Comparison of ENCODE assay signal across 7 mouse cellular contexts in genomic region chr3:86142934-86143317, GRCm38 (mm10). TPM values are rescaled to one million over a fixed set of nuclear protein-coding genes. Genes with fewer than 3 reads are reported as not detected.
DNase-seq lines count a peak whose midpoint lies in the region; ATAC-seq and TF ChIP-seq lines count a peak whose summit lies in the region.

No protein-coding gene starts in this region.

- peak overlapping the region; percentile 80 for H3K27ac ChIP-seq in thymus, adult 2 months (ENCODE audit: control insufficient read depth, insufficient read depth, low read length)
- no peak overlapping the region for H3K27ac ChIP-seq in forebrain, embryonic 12.5 days
- H3K27ac ChIP-seq in liver, embryonic 15.5 days (replicated peaks) = no peak overlapping the region
- 0 out of 2 replicates have a peak overlapping the region, but pooled peaks have one; percentile 6 for H3K27ac ChIP-seq in stomach, embryonic 16.5 days (ENCODE audit: low read length)

- H3K36me3 ChIP-seq in thymus, adult 2 months (ENCODE audit: control insufficient read depth, insufficient read depth, low read length) = peaks cover 28% of the 10 kb centered on the region
- peaks cover 30% of the 10 kb centered on the region for H3K36me3 ChIP-seq in forebrain, embryonic 12.5 days (replicated peaks)
- H3K36me3 ChIP-seq in liver, embryonic 15.5 days (replicated peaks) = peaks cover 36% of the 10 kb centered on the region
- H3K36me3 ChIP-seq in stomach, embryonic 16.5 days (ENCODE audit: control insufficient read depth, insufficient read depth, low read length) = peaks cover 21% of the 10 kb centered on the region

- TF ChIP-seq POLR2A in thymus, adult 2 months (IDR thresholded peaks at IDR 0.05; ENCODE audit: control insufficient read depth, extremely low read depth, insufficient read depth, low read length, poor library complexity) = no peak

- H3K27me3 ChIP-seq in thymus, adult 2 months (ENCODE audit: control insufficient read depth, insufficient read depth, low read length) = no peaks in the 10 kb centered on the region
- H3K27me3 ChIP-seq in forebrain, embryonic 12.5 days = no peaks in the 10 kb centered on the region
- H3K27me3 ChIP-seq in liver, embryonic 15.5 days = no peaks in the 10 kb centered on the region
- H3K27me3 ChIP-seq in stomach, embryonic 16.5 days (ENCODE audit: control insufficient read depth, insufficient read depth, low read length) = no peaks in the 10 kb centered on the region

- DNase-seq in thymus, adult 2 months = no peak
- DNase-seq in thymus, postnatal 25 days = no peak
- no peak for DNase-seq in gastrocnemius, postnatal 36 days
- DNase-seq in right cerebral cortex, postnatal 14 days = no peak

- peak overlapping the region; percentile 49 for H3K9ac ChIP-seq in forebrain, embryonic 12.5 days
- H3K9ac ChIP-seq in liver, embryonic 15.5 days = 0 out of 2 replicates have a peak overlapping the region, but pooled peaks have one; percentile 7
- H3K9ac ChIP-seq in stomach, embryonic 16.5 days (ENCODE audit: low read length) = peak overlapping the region; percentile 53; the same call in 1 of the 2 replicates

- ATAC-seq in forebrain, embryonic 12.5 days (ENCODE audit: low FRiP score) = peak; percentile 10
- no peak for ATAC-seq in liver, embryonic 15.5 days (ENCODE audit: insufficient read depth)
- ATAC-seq in stomach, embryonic 16.5 days (ENCODE audit: insufficient read depth, low FRiP score) = peak; percentile 12; the same call in 1 of the 2 replicates

- 2% methylated on average over 6 of the region's 6 CpGs for WGBS in thymus, adult 2 months
- 41% methylated on average over 6 of the region's 6 CpGs for WGBS in forebrain, embryonic 12.5 days
- WGBS in liver, embryonic 15.5 days (ENCODE audit: insufficient replicate concordance) = 17% methylated on average over 6 of the region's 6 CpGs
- WGBS in stomach, embryonic 16.5 days = 25% methylated on average over 6 of the region's 6 CpGs

- no peaks in the 10 kb centered on the region for H3K9me3 ChIP-seq in forebrain, embryonic 12.5 days
- no peaks in the 10 kb centered on the region for H3K9me3 ChIP-seq in liver, embryonic 15.5 days (replicated peaks)
- H3K9me3 ChIP-seq in stomach, embryonic 16.5 days (replicated peaks; ENCODE audit: control insufficient read depth, low read length) = no peaks in the 10 kb centered on the region

- TF ChIP-seq CTCF in thymus, adult 2 months (IDR thresholded peaks at IDR 0.05; ENCODE audit: borderline replicate concordance, control insufficient read depth, extremely low read depth, insufficient read depth, low read length, poor library complexity) = no peak

- peak overlapping the region; percentile 34; the same call in 1 of the 2 replicates for H3K4me2 ChIP-seq in forebrain, embryonic 12.5 days
- peak overlapping the region; percentile 85 for H3K4me2 ChIP-seq in liver, embryonic 15.5 days
- peak overlapping the region; percentile 45 for H3K4me2 ChIP-seq in stomach, embryonic 16.5 days (ENCODE audit: low read depth, low read length)

- no peak overlapping the region for H3K4me3 ChIP-seq in thymus, adult 2 months (ENCODE audit: control insufficient read depth, insufficient read depth, low read length)
- peak overlapping the region; percentile 95 for H3K4me3 ChIP-seq in forebrain, embryonic 12.5 days (replicated peaks)
- H3K4me3 ChIP-seq in liver, embryonic 15.5 days (replicated peaks) = peak overlapping the region; percentile 93
- H3K4me3 ChIP-seq in stomach, embryonic 16.5 days (replicated peaks; ENCODE audit: low read length) = peak overlapping the region; percentile 97

- peaks cover 12% of the 10 kb centered on the region for H3K4me1 ChIP-seq in thymus, adult 2 months (replicated peaks; ENCODE audit: control insufficient read depth, insufficient read depth, low read length)
- H3K4me1 ChIP-seq in forebrain, embryonic 12.5 days = peaks cover 15% of the 10 kb centered on the region
- H3K4me1 ChIP-seq in liver, embryonic 15.5 days (replicated peaks) = peaks cover 36% of the 10 kb centered on the region
- H3K4me1 ChIP-seq in stomach, embryonic 16.5 days (ENCODE audit: control insufficient read depth, insufficient read depth, low read length) = peaks cover 9% of the 10 kb centered on the region; the same call in 1 of the 2 replicates

- intact Hi-C loops in gastrocnemius, postnatal 36 days (cut with DNase I) = loop anchor here (10.0 kb wide), 1 partner anchor 568 kb away; the partner anchor contains the start of gene Gatb

RNA-seq across cellular contexts. Expression of gene Rps3a1, which starts 0.4 kb away (rescaled TPM):
- polyA plus RNA-seq in thymus, adult 2 months (2012; rRNA removed) = 338 and 396 TPM in 2 replicates
- 862 and 915 TPM in 2 replicates for polyA plus RNA-seq in forebrain, embryonic 12.5 days (2016; fragmentation: Nextera tagmentation; extraction: Ambion mirVana)
- 585 and 685 TPM in 2 replicates for polyA plus RNA-seq in liver, embryonic 15.5 days (2015; fragmentation: Nextera tagmentation; extraction: Ambion mirVana)
- 1,099 and 1,216 TPM in 2 replicates for polyA plus RNA-seq in stomach, embryonic 16.5 days (2015; fragmentation: Nextera tagmentation; extraction: Ambion mirVana)
- 100 to 1,000 TPM; 317 to 400 TPM for total RNA-seq in gastrocnemius, postnatal 36 days (2021)

Comparison
In these comparisons a context has a peak if more than half of its experiments do, and no peak if none do; other contexts are left out.
1. H3K27ac ChIP-seq: peak in thymus, adult 2 months (single experiment) and stomach, embryonic 16.5 days (single experiment); none in forebrain, embryonic 12.5 days (single experiment) and liver, embryonic 15.5 days (single experiment).
2. H3K4me2 ChIP-seq: peak in every context shown above with its lines; median percentile 85 in liver, embryonic 15.5 days; 45 in stomach, embryonic 16.5 days; 34 in forebrain, embryonic 12.5 days.
3. Peak in every context shown above with its lines, with median percentiles within 50 percentile points of each other: H3K9ac ChIP-seq.